ENCODE assay signal across 11 mouse cellular contexts in genomic region chr17:29824208-29824509, GRCm38 (mm10).
DNase-seq lines count a peak whose midpoint lies in the region; ATAC-seq and TF ChIP-seq lines count a peak whose summit lies in the region.
"Had no signal": no experiment of that assay in that cellular context is flagged by ENCODE, and none has a peak within 500 bp of the region (broad histone marks: within the 10 kb centered on the region; RNA-seq: fewer than 3 reads in every experiment).

No protein-coding gene starts in this region.

- peak overlapping the region; percentile 16; the same call in 1 of the 2 replicates for H3K27ac ChIP-seq in gastrocnemius, adult 2 months
- peak overlapping the region; percentile 87 for H3K27ac ChIP-seq in heart, embryonic 13.5 days (replicated peaks)

- peaks cover 29% of the 10 kb centered on the region for H3K4me1 ChIP-seq in heart, embryonic 13.5 days

- WGBS in heart, embryonic 13.5 days: 29% methylated on average over 5 of the region's 5 CpGs

- no peaks in the 10 kb centered on the region for H3K36me3 ChIP-seq in heart, embryonic 13.5 days

- DNase-seq in gastrocnemius, adult 2 months: no peak
- no peak for DNase-seq in gastrocnemius, postnatal 25 days
- peak; percentile 28 for DNase-seq in ovary, adult 18-20 months (ENCODE audit: low spot score)
- no peak for DNase-seq in ovary, postnatal 14 days (ENCODE audit: low spot score)
- DNase-seq in thymus, postnatal 14 days: no peak
- DNase-seq in gastrocnemius, adult 18-20 months (ENCODE audit: low spot score): no peak
- DNase-seq: gastrocnemius, postnatal 14 days; kidney, postnatal 14 days; thymus, postnatal 36 days had no signal

- H3K27me3 ChIP-seq in heart, embryonic 13.5 days (replicated peaks): peaks cover 19% of the 10 kb centered on the region; the same call in 1 of the 2 replicates

- intact Hi-C loops in gastrocnemius, adult 2 months (cut with DNase I): no loop called here

- H3K9ac ChIP-seq in heart, embryonic 13.5 days: peak overlapping the region; percentile 62

- no peak overlapping the region for H3K4me3 ChIP-seq in gastrocnemius, adult 2 months
- H3K4me3 ChIP-seq in heart, embryonic 13.5 days: no peak overlapping the region

- H3K9me3 ChIP-seq in heart, embryonic 13.5 days: no peaks in the 10 kb centered on the region

- no peak for TF ChIP-seq CTCF in gastrocnemius, adult 2 months (IDR thresholded peaks at IDR 0.05)

- H3K4me2 ChIP-seq in heart, embryonic 13.5 days: peak overlapping the region; percentile 34

- no peak for ATAC-seq in heart, embryonic 13.5 days (ENCODE audit: extremely low read depth, insufficient number of reproducible peaks, low FRiP score, low TSS enrichment)
- ATAC-seq in megakaryocyte progenitor cell, adult 5-6 weeks (replicated peaks; ENCODE audit: poor library complexity): peak; percentile 29; the same call in 1 of the 2 replicates
